Mouse (Mus musculus) ES-E14 (cell line): ENCODE measurements at regions not wholly inside any gene's neighbourhood (a gene's known extent, or its start where the extent isn't known, plus 50 kb on each side); places are given as distances from the start of the nearest gene placed in this dataset.

Experiments used
- DNase-seq: peaks from one replicate; pipeline ENCODE4 v3.0.0-alpha.2; 2013; ENCODE audit warnings: low read depth, low spot score
- H3K27ac ChIP-seq: 2 replicates; pipeline ENCODE4 v1.5.1; 2012; ENCODE audit warnings: low read depth, mild to moderate bottlenecking, low read length, moderate library complexity, mixed read lengths; ENCODE audit not compliant: poor library complexity, insufficient read depth, severe bottlenecking
- H3K36me3 ChIP-seq: 2 replicates; pipeline ENCODE4 v1.6.1; 2012; ENCODE audit warnings: mild to moderate bottlenecking, low read length, moderate library complexity, mixed read lengths; ENCODE audit not compliant: control insufficient read depth, poor library complexity, insufficient read depth, severe bottlenecking
- H3K4me1 ChIP-seq, 2 experiments: fragments of 150-350 bp in 1 of 2; sonication (generic) in 1 of 2; 2 replicates each; pipeline ENCODE4 v1.6.1; 2012; ENCODE audit warnings: low read length in 2 of 2, mild to moderate bottlenecking in 1 of 2, mixed read lengths in 1 of 2; ENCODE audit not compliant: control insufficient read depth in 2 of 2, insufficient read depth in 2 of 2, poor library complexity in 1 of 2
- H3K4me3 ChIP-seq, 2 experiments: fragments of 150-350 bp in 1 of 2; sonication (generic) in 1 of 2; 2 replicates each; pipeline ENCODE4 v1.5.1; 2012; ENCODE audit warnings: low read length in 2 of 2, low read depth in 1 of 2, mild to moderate bottlenecking in 1 of 2, mixed read lengths in 1 of 2; ENCODE audit not compliant: insufficient read depth in 1 of 2, poor library complexity in 1 of 2, severe bottlenecking in 1 of 2
- H3K9ac ChIP-seq: 2 replicates; pipeline ENCODE4 v1.6.1; 2012; ENCODE audit warnings: low read depth, mild to moderate bottlenecking, low read length, mixed read lengths; ENCODE audit not compliant: poor library complexity, insufficient read depth, severe bottlenecking
- H3K9me3 ChIP-seq: fragments of 150-350 bp; sonication (generic); 2 replicates; pipeline ENCODE4 v1.6.1; 2012; ENCODE audit warnings: low read depth, mild to moderate bottlenecking, low read length; ENCODE audit not compliant: control insufficient read depth, insufficient read depth
- CHD2 ChIP-seq: IDR thresholded peaks from 2 replicates; pipeline ENCODE4 v1.6.1; 2014; ENCODE audit warnings: mild to moderate bottlenecking, low read depth, low read length, inconsistent platforms
- HCFC1 ChIP-seq: IDR thresholded peaks from 2 replicates; pipeline ENCODE4 v1.6.1; 2012; ENCODE audit warnings: low read length, inconsistent platforms, borderline replicate concordance; ENCODE audit not compliant: insufficient read depth
- MAFK ChIP-seq: IDR thresholded peaks from 2 replicates; pipeline ENCODE4 v1.6.1; 2014; ENCODE audit warnings: mild to moderate bottlenecking, low read depth, low read length, inconsistent platforms; ENCODE audit not compliant: insufficient read depth
- ZC3H11A ChIP-seq: IDR thresholded peaks from 2 replicates; pipeline ENCODE4 v1.6.1; 2012; ENCODE audit warnings: low read depth, mild to moderate bottlenecking, inconsistent platforms, low read length, borderline replicate concordance
- ZNF384 ChIP-seq: IDR thresholded peaks from 2 replicates; pipeline ENCODE4 v1.6.1; 2012; ENCODE audit warnings: low read depth, low read length, inconsistent platforms
- in situ Hi-C, 2 experiments: fragments of 600-800 bp; cut with MboI; formaldehyde crosslinking; loops; one replicate each; pipeline ENCODE4 v1.15.1; 2025; ENCODE audit warnings: low sequenced_read_pairs in 2 of 2, inconsistent platforms in 1 of 2; ENCODE audit not compliant: unreplicated experiment in 2 of 2

GRCm38 (mm10) chr5:26407088-26407672 lies 149.7 kb downstream of the Gm7361 start:
- no peaks in the 10 kb centered on the region for H3K36me3 ChIP-seq
- no peaks in the 10 kb centered on the region for H3K4me1 ChIP-seq
- in situ Hi-C loops: no loop called here
- no peak for TF ChIP-seq ZC3H11A
- H3K9ac ChIP-seq: no peak overlapping the region
- H3K27ac ChIP-seq: no peak overlapping the region
- H3K9me3 ChIP-seq: no peaks in the 10 kb centered on the region
- no peak for DNase-seq
- H3K4me3 ChIP-seq: no peak overlapping the region

GRCm38 (mm10) chr5:26413185-26413584 lies 155.7 kb downstream of the Gm7361 start:
- Histone ChIP-seq H3K4me3 (no peak overlapping the region), H3K9me3 (no peaks in the 10 kb centered on the region), H3K27ac (no peak overlapping the region), H3K36me3 (no peaks in the 10 kb centered on the region), H3K9ac (no peak overlapping the region), H3K4me1 (no peaks in the 10 kb centered on the region)
- no peak for TF ChIP-seq CHD2
- TF ChIP-seq MAFK: no peak
- no peak for TF ChIP-seq ZC3H11A
- no peak for TF ChIP-seq HCFC1
- peak; percentile 17 for DNase-seq
- in situ Hi-C loops: no loop called here

- TF ChIP-seq HCFC1 (no peak), ZNF384 (no peak), ZC3H11A (no peak), MAFK (no peak), CHD2 (no peak)
- DNase-seq: peak; percentile 29
- Histone ChIP-seq H3K4me1 (peaks cover 0 to 6% of the 10 kb centered on the region in 2 experiments; a peak in 1 of 4 replicates), H3K27ac (peak overlapping the region; percentile 76; the same call in 1 of the 2 replicates), H3K36me3 (no peaks in the 10 kb centered on the region), H3K9me3 (no peaks in the 10 kb centered on the region), H3K4me3 (no peak overlapping the region), H3K9ac (no peak overlapping the region)
- in situ Hi-C loops: no loop called here
These were observed 187.1 kb downstream of the Gm7361 start for GRCm38 (mm10) chr5:26444331-26445200.

- no peak overlapping the region for H3K27ac ChIP-seq
- no peaks in the 10 kb centered on the region for H3K9me3 ChIP-seq
- no peaks in the 10 kb centered on the region for H3K36me3 ChIP-seq
- no peak for DNase-seq
- H3K9ac ChIP-seq: no peak overlapping the region
- TF ChIP-seq ZC3H11A (no peak), ZNF384 (no peak), HCFC1 (no peak), MAFK (no peak), CHD2 (no peak)
- H3K4me1 ChIP-seq: no peaks in the 10 kb centered on the region
- in situ Hi-C loops: no loop called here
- H3K4me3 ChIP-seq: no peak overlapping the region
These were observed 193.8 kb downstream of the Gm7361 start for GRCm38 (mm10) chr5:26451306-26451705.
